ENCODE assay signal across 10 mouse cellular contexts in genomic region chr4:150966556-150966955, GRCm38 (mm10). TPM values are rescaled to one million over a fixed set of nuclear protein-coding genes. Genes with fewer than 3 reads are reported as not detected.
DNase-seq lines count a peak whose midpoint lies in the region; ATAC-seq and TF ChIP-seq lines count a peak whose summit lies in the region.
"Had no signal": no experiment of that assay in that cellular context is flagged by ENCODE, and none has a peak within 500 bp of the region (broad histone marks: within the 10 kb centered on the region; RNA-seq: fewer than 3 reads in every experiment).

No protein-coding gene starts in this region.

- ATAC-seq in heart, postnatal 0 days (ENCODE audit: insufficient read depth, low read depth), result no peak
- ATAC-seq in neural tube, embryonic 11.5 days (ENCODE audit: insufficient read depth, low FRiP score, low TSS enrichment), result no peak

- in situ Hi-C loops in ES-E14 (cut with MboI; ENCODE audit: low sequenced_read_pairs in 2 of 2, unreplicated experiment in 2 of 2), result loop anchor here in 1 of 2 experiments (10.0 kb wide), 1 partner anchor 178 kb away; no protein-coding TSS in a partner anchor

- no peak for TF ChIP-seq EP300 in heart, postnatal 0 days (IDR thresholded peaks at IDR 0.05; ENCODE audit: low read depth)

- H3K4me2 ChIP-seq in heart, postnatal 0 days (ENCODE audit: low read depth, low read length), result no peak overlapping the region
- H3K4me2 ChIP-seq in neural tube, embryonic 11.5 days (ENCODE audit: low read depth), result no peak overlapping the region
- H3K4me2 ChIP-seq: embryonic facial prominence, embryonic 15.5 days had no signal

- no peaks in the 10 kb centered on the region for H3K9me3 ChIP-seq in heart, postnatal 0 days (replicated peaks; ENCODE audit: control insufficient read depth, low read length)
- no peaks in the 10 kb centered on the region for H3K9me3 ChIP-seq in ES-E14 (ENCODE audit: control insufficient read depth, insufficient read depth, low read depth, low read length)
- no peaks in the 10 kb centered on the region for H3K9me3 ChIP-seq in neural tube, embryonic 11.5 days (ENCODE audit: control insufficient read depth, low read length)
- H3K9me3 ChIP-seq: embryonic facial prominence, embryonic 15.5 days had no signal

- H3K4me3 ChIP-seq in heart, postnatal 0 days (ENCODE audit: low read depth, low read length), result no peak overlapping the region
- no peak overlapping the region for H3K4me3 ChIP-seq in ES-E14 (ENCODE audit: insufficient read depth in 1 of 2, low read depth in 1 of 2, low read length in 2 of 2, poor library complexity in 1 of 2, severe bottlenecking in 1 of 2)
- no peak overlapping the region for H3K4me3 ChIP-seq in left cerebral cortex, adult 2 months
- no peak overlapping the region for H3K4me3 ChIP-seq in neural tube, embryonic 11.5 days (ENCODE audit: low read depth, low read length)
- H3K4me3 ChIP-seq: embryonic facial prominence, embryonic 15.5 days; megakaryocyte, embryonic 14.5 days had no signal

- intact Hi-C loops in left cerebral cortex, adult 2 months (cut with DNase I), result loop anchor here (5.0 to 10.0 kb wide), 3 partner anchors 49 to 309 kb away; no protein-coding TSS in a partner anchor

- no peak overlapping the region for H3K9ac ChIP-seq in heart, postnatal 0 days (replicated peaks; ENCODE audit: low read depth, low read length)
- H3K9ac ChIP-seq in ES-E14 (ENCODE audit: insufficient read depth, low read depth, low read length, poor library complexity, severe bottlenecking), result no peak overlapping the region
- no peak overlapping the region for H3K9ac ChIP-seq in neural tube, embryonic 11.5 days (ENCODE audit: low read length)
- H3K9ac ChIP-seq: embryonic facial prominence, embryonic 15.5 days had no signal

- H3K27ac ChIP-seq in heart, postnatal 0 days (ENCODE audit: low read depth), result no peak overlapping the region
- no peak overlapping the region for H3K27ac ChIP-seq in ES-E14 (ENCODE audit: insufficient read depth, low read depth, low read length, poor library complexity, severe bottlenecking)
- no peak overlapping the region for H3K27ac ChIP-seq in left cerebral cortex, adult 2 months
- no peak overlapping the region for H3K27ac ChIP-seq in neural tube, embryonic 11.5 days (ENCODE audit: low read depth, low read length)
- H3K27ac ChIP-seq: embryonic facial prominence, embryonic 15.5 days had no signal

- no peaks in the 10 kb centered on the region for H3K27me3 ChIP-seq in heart, postnatal 0 days (ENCODE audit: control insufficient read depth, insufficient read depth, low read length)
- H3K27me3 ChIP-seq in neural tube, embryonic 11.5 days (ENCODE audit: control insufficient read depth, insufficient read depth, low read length), result no peaks in the 10 kb centered on the region
- H3K27me3 ChIP-seq: embryonic facial prominence, embryonic 15.5 days had no signal

- TF ChIP-seq CTCF in heart, postnatal 0 days (IDR thresholded peaks at IDR 0.05; ENCODE audit: low read depth), result peak; percentile 64
- TF ChIP-seq CTCF in left cerebral cortex, adult 2 months (IDR thresholded peaks at IDR 0.05), result peak; percentile 71

- no peaks in the 10 kb centered on the region for H3K36me3 ChIP-seq in heart, postnatal 0 days (replicated peaks; ENCODE audit: control insufficient read depth, insufficient read depth, low read length)
- no peaks in the 10 kb centered on the region for H3K36me3 ChIP-seq in ES-E14 (ENCODE audit: control insufficient read depth, insufficient read depth, low read length, poor library complexity, severe bottlenecking)
- H3K36me3 ChIP-seq in neural tube, embryonic 11.5 days (ENCODE audit: control insufficient read depth, insufficient read depth, low read length), result no peaks in the 10 kb centered on the region
- H3K36me3 ChIP-seq: embryonic facial prominence, embryonic 15.5 days had no signal

- peak; percentile 39 for DNase-seq in heart, postnatal 0 days (ENCODE audit: low spot score)
- no peak for DNase-seq in heart, adult 11 months
- DNase-seq in ES-E14 (ENCODE audit: low read depth, low spot score), result peak; percentile 72
- DNase-seq in c-Kit-positive CD71-positive TER-119-negative erythroid progenitor cells, embryonic 14.5 days (ENCODE audit: low read depth), result peak; percentile 43
- DNase-seq in frontal cortex, postnatal 36 days (ENCODE audit: low spot score in 2 of 2), result peak; percentile 55 to 74
- DNase-seq in left cerebral cortex, adult 2 months (ENCODE audit: extremely low spot score in 1 of 2, low spot score in 2 of 2), result peak; percentile 49 to 60
- DNase-seq in neural tube, embryonic 11.5 days (ENCODE audit: low spot score), result peak; percentile 61
- peak; percentile 51 to 67 for DNase-seq in thymus, postnatal 36 days

- peaks cover 6% of the 10 kb centered on the region; the same call in 1 of the 2 replicates for H3K4me1 ChIP-seq in heart, postnatal 0 days (ENCODE audit: control insufficient read depth, insufficient read depth)
- peaks cover 0 to 4% of the 10 kb centered on the region in 2 experiments; a peak in 2 of 4 replicates for H3K4me1 ChIP-seq in ES-E14 (ENCODE audit: control insufficient read depth in 2 of 2, insufficient read depth in 2 of 2, low read length in 2 of 2, poor library complexity in 1 of 2)
- no peaks in the 10 kb centered on the region for H3K4me1 ChIP-seq in neural tube, embryonic 11.5 days (ENCODE audit: control insufficient read depth, insufficient read depth, low read length)

- 15% methylated on average over 7 of the region's 7 CpGs for WGBS in heart, postnatal 0 days
- WGBS in neural tube, embryonic 11.5 days, result 18% methylated on average over 7 of the region's 7 CpGs

TF ChIP-seq in ES-E14, 5 proteins besides CTCF, POLR2A, EP300 and RAD21:
- peak; percentile 30; the same call in 1 of the 2 replicates for TF ChIP-seq ZC3H11A (IDR thresholded peaks at IDR 0.05; ENCODE audit: borderline replicate concordance, low read depth, low read length)
- TF ChIP-seq MAFK (IDR thresholded peaks at IDR 0.05; ENCODE audit: insufficient read depth, low read depth, low read length), result no peak

RNA-seq across cellular contexts. Expression of gene Uts2, which starts 30.3 kb away (rescaled TPM):
- not detected in 2 replicates for total RNA-seq in heart, postnatal 0 days (2014; rRNA removed; ENCODE audit: low replicate concordance)
- polyA plus RNA-seq in heart, postnatal 0 days (2015; fragmentation: Nextera tagmentation; extraction: Ambion mirVana), result not detected in 2 replicates
- total RNA-seq in ES-E14 (2012; rRNA removed), result not detected in 2 replicates
- not detected for total RNA-seq in left cerebral cortex, adult 2 months (2021)
- not detected in 2 replicates for polyA plus RNA-seq in neural tube, embryonic 11.5 days (2014; fragmentation: Nextera tagmentation; extraction: Ambion mirVana)
- polyA plus RNA-seq: embryonic facial prominence, embryonic 15.5 days had no signal

RNA-seq across cellular contexts. Expression of gene Tnfrsf9, which starts 52.2 kb away (rescaled TPM):
- 2.0 and 3.5 TPM in 2 replicates for total RNA-seq in heart, postnatal 0 days (2014; rRNA removed; ENCODE audit: low replicate concordance)
- polyA plus RNA-seq in heart, postnatal 0 days (2015; fragmentation: Nextera tagmentation; extraction: Ambion mirVana), result 0.36 and 0.53 TPM in 2 replicates
- total RNA-seq in ES-E14 (2012; rRNA removed), result 0.27 and 0.42 TPM in 2 replicates
- total RNA-seq in left cerebral cortex, adult 2 months (2021), result under 1 TPM; 0.44 to 0.70 TPM
- polyA plus RNA-seq in neural tube, embryonic 11.5 days (2014; fragmentation: Nextera tagmentation; extraction: Ambion mirVana), result 0.20 and 0.39 TPM in 2 replicates

RNA-seq across cellular contexts. Expression of gene Park7, which starts 52.3 kb away (rescaled TPM):
- 120 and 152 TPM in 2 replicates for total RNA-seq in heart, postnatal 0 days (2014; rRNA removed; ENCODE audit: low replicate concordance)
- polyA plus RNA-seq in heart, postnatal 0 days (2015; fragmentation: Nextera tagmentation; extraction: Ambion mirVana), result 322 and 333 TPM in 2 replicates
- 308 and 393 TPM in 2 replicates for total RNA-seq in ES-E14 (2012; rRNA removed)
- 100 to 1,000 TPM; 190 TPM for total RNA-seq in left cerebral cortex, adult 2 months (2021)
- 417 and 424 TPM in 2 replicates for polyA plus RNA-seq in neural tube, embryonic 11.5 days (2014; fragmentation: Nextera tagmentation; extraction: Ambion mirVana)
